Mouse (Mus musculus) thymus, postnatal 0 days (tissue): ENCODE results near the gene Bik. TPM values are rescaled to one million over a fixed set of nuclear protein-coding genes. Genes with fewer than 3 reads are reported as not detected.

Source experiments
- DNase-seq: peaks from one replicate; pipeline ENCODE4 v3.0.0-alpha.2; 2015; ENCODE audit warnings: low spot score
- polyA plus RNA-seq: library from polyadenylated mRNA; unstranded; fragments of >200 nt; fragmentation: Nextera tagmentation; extraction: Ambion mirVana; gene quantifications from 2 replicates; pipeline ENCODE4 v1.2.1, GENCODE M21; 2015

Bik gene
- polyA plus RNA-seq, 1 experiment from 2014 or later: 4.3 TPM

DNA sequence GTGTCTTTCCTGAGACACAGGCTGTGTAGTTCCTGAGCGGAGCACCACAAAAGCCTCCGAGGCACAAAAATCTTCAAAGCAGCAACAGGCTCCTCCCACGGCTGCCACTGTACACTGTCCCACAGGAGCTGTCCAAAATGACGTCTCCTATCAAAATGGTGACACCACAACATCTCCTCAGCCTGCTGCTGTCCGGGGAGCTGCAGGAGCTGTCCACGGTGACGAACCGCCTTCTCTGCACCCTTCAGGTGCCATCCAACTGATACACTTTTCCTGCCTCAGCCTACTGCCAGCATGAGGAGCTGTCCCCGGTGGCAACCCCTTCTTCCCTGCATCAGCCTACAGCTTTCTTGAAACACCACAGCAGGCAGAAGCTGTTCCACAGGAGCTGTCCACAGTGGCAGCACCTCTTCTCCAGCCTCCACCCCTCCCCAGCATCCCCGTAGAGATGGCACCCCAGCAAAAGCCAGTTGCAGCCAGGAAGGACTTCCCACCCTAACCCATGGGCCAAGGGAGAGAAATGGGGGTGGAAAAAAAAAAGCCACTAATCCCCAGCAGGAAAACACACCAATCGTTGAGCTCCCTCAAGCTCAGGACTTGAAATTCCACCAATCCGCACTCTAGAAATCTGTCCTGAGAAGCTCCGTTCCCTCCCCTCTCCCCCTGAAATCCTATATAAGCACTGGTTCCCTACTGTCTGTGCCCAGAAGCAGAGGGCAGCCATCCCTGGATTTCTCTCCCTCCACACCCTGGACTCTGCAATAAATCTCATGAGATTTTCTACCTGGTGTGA is 14.0 kb upstream of the Bik start:
- DNase-seq: no peak

DNA sequence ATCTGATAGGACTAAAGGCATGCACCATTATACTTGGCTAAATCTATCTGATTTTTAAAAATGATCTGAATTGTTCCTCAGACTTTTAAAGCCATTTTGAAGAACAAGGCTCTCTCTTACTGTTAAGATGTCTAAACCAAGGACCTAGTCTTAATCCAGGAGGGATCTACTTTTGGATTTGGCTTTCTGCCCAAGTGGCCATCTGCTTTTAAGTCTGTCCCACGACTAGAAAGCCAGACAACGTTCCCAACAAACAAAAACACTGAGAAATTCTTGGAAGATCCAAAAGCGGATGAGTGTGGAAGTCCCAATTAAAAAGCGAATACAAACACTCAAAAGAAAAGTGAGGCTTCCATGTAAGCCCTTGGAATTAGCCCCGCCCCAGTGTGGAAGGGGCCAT is 11.6 kb upstream of the Bik start:
- no peak for DNase-seq

DNA sequence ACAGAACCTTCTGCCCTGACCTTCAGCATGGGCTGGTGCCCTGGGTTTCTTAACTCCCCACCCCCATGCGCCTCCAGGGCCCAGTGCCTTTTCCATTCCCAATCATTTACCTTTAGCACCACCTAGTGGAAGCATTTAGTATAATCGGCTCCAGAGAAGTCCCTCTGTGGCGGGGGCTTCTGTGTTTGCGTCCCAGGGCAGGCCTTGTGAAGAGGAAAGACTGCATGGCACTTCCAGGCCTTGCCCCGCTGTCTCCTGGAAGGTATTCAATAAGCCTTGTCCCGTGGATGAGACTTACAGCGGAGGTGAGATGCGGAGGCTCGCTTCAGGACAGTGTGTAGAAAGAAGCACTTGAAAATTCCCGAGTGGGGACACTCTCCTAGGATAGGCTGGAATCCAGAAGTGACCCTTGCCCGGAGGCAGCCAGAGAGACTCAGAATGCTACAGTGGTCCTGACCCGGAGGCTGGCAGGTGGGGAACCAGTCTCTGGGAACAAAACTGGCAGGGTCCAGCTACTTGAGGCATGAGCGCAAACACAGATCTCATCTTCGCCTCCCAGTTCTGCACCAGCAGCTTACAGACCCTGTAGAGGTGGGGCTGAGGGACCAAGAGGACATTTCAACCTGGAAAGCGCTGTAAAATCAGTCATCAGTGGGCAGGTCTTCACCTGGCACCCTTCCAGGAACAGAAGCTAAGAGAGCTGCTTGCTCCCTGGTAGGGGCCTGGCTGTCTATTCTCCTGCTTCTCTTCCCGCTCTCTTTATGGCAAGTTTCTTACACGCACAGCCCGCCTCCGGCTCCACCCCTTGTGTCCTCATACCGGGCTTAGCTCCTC is 8.2 kb upstream of the Bik start:
- peak; percentile 73 for DNase-seq

DNA sequence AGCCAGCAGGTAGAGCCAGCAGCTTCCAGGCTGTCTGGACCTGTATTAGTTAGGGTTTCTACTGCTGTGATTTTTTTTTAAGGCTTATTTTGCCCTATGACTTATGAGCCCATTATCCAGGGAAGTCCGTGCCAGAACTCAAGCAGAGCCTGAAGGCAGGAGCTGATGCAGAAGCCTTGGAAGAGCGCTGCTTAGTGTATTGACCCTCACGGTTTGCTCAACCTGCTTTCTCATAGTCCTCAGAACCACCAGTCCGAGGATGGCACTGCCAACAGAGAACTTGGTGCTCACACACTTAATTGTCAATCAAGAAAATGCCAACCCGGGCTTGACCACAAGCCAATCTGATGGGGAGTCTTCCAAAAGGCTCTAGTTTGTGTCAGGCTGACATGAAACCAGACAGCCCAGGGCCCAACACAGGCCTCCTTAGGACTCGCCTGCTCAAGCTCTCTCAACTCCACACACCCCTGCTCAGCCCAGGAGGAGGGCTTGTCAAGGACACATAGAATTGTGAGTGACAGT is 5.7 kb upstream of the Bik start:
- no peak for DNase-seq

DNA sequence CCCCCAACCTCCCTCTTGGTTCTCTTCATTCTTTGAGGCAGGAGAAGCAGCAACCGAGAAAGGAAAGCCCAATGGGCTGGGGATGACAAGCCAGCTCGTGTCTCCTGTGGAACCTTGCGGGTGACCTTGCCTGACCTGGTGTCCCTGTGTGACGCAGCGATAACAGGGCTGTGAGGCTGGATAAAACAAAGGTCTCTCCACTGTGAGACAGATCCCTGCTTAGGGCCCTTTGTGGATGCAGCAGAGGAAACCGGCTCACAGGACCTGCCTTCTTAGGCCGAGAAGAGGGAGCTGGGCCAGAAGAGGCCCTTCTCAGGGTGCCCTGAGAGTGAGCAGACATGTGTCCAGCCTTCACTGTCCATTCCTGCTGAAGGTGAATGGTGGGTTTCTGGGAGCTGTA is 3.5 kb upstream of the Bik start:
- no peak for DNase-seq

DNA sequence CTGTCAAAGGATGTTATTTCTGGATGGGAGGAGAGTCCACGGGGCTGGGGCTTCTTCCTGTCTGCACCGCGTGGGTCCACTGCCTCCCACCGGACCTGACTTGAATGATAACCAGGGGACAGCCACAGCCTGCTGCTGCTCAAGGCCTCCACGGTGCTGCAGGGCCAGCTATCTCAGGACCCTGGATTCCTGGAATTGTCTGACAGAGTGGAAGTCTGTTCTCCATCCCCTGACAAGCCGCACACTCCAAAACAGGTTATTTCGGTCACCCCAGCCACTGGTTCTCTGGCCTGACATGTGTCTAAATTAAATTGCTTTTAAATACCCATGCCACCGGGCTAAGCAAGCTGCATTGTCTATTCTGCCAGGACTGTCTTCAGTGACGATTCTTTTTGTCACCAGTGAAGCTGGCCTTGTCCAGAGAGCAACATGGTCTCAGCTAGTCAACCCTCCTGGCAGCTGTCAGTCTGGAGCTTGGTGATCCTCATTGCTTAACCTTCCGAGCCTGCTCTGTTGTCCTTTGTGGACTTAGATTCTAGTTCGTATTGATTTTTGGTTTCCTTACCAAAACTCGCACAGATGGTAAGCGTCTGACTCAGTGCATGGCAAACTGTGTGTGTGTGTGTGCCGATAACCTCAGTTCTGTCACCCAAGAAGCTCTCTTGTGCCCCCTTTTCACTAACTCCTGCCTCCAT is 2.9 kb upstream of the Bik start:
- no peak for DNase-seq

DNA sequence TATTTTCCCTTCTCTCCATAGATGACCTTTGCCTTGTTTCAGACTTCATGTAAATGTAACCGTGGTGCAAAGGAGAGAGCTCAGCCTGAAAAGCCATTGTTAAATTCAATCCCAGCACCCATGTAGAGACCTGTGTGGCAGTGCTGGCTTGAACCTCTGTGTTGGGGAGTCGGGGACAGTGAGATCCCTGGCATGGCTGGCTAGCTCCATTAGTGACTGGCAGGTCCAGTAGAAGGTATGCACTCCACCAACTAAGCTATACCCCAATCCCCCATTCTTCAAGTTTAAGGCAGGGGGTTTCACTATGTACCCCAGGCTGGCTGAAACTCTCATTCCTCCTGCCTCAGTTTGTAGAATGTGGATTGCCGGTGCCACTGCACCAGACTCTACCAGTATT is 2.3 kb upstream of the Bik start:
- no peak for DNase-seq

DNA sequence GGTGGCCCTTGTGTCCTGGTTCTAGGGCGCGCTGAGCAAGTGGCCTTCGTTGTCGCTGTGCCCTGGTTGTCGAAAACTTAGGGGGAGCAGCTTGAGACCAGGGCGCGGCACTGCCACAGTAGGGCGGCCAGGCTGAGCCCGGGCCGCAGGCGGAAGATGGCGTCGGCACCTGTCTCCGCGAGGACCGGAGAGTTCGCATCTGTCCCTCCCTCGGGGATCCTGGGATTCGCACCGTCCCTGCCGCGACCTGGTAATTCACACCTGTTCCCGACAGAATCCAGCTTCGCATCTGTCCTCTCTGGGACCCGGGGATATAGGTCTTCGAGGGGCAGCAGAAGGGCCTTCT is 403 bp downstream of the Bik start:
- no peak for DNase-seq

DNA sequence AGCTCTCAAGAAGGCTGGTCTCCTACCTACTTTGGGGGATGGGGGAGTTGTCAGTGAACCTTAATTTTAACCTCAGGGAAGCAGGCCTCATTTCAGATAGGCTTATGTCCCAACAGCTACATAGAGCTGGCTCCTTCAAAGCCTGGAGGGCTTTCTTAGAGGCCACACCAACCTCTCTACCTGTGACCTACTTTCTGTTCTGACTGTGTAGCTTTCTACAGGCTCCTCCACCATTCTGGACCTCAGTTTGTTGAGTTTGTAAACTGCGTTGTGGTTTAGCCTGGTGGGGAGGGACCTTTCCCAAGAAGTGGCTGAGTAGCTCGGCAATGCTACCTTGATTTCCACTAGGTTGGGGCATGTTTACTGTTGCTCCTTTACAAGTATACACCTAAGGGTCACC is 1.1 kb downstream of the Bik start:
- no peak for DNase-seq

DNA sequence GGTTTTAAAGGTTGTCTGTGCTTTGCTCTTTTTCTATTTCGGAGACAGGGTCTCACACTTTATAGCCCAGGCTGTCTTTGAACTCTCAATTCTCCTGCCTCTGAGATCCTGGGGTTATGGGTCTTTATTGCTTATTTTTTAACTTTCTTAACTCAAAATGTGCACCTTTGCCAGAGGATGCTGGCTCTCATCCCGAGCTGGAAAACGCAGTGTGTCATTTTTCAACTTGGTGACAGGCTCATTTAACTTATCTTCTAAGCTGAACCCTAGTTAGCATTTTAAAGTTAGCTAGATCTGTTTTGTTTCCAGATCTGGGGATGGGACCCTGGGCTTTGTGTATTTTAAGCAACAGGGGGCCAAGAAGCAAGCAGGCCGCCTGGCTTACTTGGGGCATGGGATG is 2.2 kb downstream of the Bik start:
- no peak for DNase-seq

DNA sequence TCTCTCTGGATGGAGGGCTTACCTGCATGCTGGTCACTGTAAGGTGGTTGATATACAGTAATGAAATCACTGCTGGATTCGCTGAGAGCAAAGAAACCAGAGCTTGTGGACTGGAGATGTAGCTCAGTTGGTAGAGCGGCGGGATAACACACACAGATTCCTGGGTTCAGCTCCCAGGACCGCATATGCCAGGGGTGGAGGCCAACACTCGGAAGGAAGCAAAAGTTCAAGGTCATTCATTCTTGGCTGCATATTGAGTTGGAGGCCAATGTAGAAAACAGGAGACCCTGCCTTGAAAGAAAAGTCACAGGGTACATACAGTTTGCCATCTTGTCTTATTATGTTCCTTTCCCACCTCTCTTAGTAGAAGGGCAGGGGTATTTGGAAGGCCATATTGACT is 3.1 kb downstream of the Bik start:
- DNase-seq: no peak

DNA sequence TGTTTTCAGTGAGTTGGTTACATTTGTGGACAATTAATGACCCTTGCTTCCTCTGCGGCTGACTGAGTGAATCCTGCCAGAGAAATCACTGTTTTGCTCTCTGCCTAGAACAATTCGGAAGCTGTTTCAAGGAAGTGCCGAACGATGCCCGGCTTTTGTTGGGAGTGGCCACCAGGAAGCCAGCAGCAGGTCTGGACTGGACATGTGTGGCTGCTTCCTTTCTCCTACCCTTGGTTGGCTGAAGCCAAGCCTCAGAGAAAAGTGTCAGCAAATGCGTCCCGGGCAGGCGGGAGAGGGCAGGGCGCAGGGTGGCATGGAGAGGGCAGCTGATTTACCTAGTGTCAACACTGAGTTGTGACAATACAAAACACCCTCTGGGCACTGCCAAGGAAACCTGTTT is 3.6 kb downstream of the Bik start:
- no peak for DNase-seq

DNA sequence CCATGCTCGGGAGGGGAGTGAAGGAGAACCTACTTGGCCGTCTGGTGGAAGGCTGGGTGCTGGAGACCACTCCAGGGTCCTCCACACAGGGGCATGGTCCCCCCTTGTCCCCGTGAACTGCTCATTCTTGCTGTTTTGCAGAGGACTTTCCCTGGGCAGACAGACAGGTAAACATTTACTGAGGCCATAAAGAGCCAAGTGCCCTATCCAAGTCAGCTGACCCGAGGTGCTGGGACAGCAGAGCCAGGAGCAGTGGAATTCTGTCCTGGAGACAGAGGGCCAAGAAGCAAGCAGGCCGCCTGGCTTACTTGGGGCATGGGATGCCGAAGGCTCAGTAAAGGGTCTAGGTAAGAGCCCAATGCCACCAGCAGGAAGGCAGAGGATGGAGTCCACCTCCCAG is 4.0 kb downstream of the Bik start:
- DNase-seq: no peak

DNA sequence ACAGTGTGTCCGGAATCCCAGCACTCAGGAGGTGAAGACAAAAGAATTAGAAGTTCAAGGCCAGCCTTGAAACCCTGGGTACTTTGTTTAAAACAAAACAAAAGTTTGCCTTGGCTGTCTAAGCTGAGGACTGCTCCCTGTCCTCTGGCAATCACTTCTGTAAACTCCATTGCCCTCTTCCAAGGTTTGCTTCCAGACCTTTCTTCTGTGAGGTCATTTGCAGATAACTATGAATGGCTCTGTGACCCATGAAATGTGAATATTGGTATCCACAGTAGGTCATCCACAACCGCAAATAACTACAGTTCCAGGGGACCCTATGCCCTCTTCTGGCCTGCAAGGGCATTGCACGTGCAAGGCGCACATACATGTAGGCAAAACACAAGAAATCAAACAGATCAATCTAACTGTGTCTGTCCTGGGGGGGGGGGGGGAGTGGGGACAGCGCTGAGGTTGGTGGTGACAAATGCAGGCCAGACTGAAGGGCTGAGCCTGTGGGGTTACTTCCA is 5.4 kb downstream of the Bik start:
- DNase-seq: no peak

DNA sequence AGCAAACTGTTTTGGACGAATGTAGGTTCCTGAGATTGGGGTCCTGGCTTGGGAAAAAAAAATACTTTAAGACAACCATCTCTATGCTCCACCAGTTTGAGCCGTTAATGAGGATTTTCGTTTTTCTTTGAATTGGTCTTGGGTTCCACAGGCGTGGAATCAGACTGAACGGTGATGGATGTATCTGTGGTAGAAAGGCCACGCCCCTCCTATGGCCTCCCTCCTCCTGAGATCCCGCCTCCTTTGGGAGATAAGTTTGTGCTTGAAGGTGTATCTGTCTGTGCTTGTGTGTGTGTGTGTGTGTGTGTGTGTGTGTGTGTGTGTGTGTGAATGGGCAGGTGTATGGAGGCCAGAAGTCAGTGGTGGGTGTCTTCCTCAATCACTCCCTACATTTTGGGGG is 5.9 kb downstream of the Bik start:
- no peak for DNase-seq

DNA sequence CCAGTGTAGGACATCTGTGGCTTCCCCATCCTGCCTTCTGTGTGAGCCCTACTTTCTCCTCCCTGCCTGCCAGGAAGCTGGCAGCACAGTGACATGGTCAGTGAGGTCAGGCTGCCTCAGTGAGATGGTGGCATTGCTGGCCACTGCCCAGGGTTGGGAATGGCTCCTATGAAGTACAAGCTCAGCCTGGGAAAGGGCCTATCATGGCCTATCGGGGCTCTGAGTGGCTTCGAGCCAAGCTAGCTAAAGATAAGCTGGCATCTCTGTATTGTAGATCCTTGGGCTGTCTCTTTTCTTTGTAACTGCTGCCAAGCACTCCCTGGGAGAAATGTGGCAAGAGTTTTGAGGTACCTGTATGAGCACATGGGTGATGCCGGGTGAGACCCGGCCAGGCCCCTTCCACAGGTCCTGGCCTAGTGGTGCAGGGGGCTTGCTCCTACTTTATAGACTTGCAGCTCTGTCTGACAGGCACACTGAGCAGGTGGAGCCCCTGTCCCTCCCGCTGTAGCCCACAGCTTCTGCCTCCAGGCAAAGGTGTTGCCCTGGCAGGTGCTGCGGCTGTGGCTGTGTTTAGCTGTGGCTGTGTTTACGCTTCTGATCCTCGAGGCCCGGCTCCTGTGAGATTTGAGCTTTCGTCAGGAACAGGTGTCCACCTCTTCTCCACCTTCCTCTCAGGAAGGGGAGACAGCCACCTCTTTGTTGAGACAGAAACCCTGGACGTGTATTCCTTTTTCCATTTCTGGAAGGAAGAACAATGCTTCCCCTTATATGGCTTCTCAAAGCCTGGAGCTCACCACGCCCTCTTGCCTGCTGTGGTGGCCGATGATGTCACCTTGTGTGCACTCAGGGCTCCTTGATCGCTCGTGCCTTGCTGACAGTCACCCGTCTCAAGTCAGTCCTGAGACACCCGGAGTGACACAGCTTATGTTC is 8.6 kb downstream of the Bik start:
- DNase-seq: no peak

DNA sequence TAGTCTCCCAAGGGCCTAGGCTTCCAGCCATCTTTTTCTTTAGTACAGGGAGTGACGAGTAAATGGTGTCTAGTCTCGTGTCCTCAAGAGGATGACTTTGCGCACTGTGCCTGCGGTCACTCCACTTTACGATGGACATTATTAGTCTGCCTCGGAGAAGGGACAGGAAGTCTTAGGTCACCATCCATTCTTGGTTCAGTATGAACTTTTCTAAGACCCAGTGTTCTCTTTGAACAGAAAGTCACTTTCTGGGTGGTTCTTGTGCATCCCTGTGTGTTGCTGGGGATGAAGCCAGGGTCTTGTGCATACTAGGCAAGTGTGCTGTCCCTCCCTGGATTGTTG is 9.2 kb downstream of the Bik start:
- DNase-seq: no peak

DNA sequence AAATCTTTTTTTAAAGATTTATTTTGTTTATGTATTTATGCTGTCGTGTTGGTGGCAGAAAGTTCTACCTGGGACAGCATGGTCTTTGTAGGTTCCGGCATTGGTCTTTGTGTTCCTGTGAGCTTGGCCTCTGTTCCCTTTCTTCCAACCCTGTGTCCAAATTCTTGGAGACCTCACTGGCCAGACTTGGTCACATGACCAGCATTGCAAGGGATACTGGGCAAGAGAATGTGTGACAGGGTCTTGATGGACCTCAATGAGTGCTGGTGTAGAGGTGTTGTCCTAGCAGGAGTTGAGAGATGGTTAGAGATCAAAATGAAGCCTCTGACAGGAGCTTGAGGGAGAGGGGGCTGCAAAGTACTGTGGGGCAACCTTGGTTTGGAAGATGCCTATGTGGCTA is 12.2 kb downstream of the Bik start:
- no peak for DNase-seq

DNA sequence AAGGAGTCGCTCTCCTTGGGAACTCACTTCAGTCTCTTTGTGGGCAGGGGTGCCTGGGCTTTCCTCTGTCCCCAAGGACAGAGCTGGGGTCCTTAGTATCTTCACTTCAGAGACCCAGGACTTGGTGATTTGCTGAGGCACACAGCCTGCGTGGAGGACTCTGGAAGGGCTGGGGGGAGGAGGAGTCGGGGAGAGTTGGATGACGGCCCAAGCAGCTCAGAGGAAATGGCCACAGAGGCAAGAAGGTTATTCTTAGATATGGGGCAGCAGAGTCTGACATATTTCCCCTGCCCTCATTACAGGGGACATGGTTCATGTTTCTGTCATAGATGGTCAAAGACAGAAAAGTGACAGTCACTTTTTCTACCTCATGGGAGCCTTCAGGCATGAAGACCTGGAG is 13.2 kb downstream of the Bik start:
- DNase-seq: no peak

DNA sequence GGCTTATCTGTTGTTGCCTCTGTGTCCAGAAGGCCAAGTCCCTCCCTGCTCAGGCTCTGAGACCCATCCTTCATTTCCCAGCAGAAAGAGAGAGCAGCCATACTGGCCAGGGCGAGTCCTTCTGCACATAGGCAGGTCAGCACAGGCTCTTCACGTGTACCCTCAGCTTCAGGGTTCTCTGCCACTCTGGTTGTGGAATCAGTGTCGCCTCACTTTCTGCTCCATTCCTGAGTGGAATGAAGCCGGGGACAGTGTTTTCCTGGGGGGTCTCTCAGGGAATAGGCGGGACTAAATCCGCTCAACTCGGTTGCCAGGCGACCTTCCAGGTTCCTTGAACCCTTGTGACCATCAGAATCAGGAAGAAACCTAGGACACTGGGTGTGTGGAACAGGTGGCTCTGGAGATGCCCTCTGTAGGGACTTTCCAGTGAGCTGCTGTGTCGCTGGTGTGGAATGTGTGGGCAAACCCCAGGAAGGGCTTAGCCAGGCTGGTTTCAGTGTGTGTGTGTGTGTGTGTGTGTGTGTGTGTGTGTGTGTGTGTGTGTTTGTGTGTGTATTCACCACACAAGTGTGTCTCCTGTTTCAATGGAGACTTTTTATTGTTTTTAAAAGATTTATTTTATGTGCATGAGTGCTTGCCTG is 15.1 kb downstream of the Bik start:
- no peak for DNase-seq

DNA sequence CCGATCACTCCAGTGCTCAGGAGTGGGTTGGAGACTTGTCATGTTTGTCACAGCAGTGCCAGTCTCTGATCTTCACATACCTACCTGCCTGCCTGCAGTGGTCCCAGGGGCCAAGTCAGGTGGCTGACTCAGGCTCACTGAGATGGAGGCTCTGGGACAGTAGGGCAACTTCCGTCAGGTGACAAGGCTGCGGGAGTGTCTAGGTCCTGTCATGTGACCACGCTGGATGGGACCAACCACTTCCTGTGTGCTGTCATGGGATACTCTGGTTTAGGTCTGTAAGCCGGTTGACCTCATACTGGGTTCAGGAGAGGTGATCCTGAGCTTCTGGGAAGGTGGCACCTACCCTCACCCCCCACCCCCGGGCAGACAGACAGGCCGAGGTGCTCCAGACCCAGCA is 19.4 kb downstream of the Bik start:
- DNase-seq: no peak
